Mouse (Mus musculus): ENCODE measurements around the gene Rasa3. TPM values are rescaled to one million over a fixed set of nuclear protein-coding genes. Genes with fewer than 3 reads are reported as not detected.

Rasa3 gene
- total RNA-seq, 2 experiments from 2014 or later: 54.4 to 55.5 TPM

GRCm38 (mm10) chr8:13654350-13655032 lies 22.9 kb downstream of the Rasa3 start:
- no peak for ATAC-seq (replicated peaks; ENCODE audit: poor library complexity, severe bottlenecking)

GRCm38 (mm10) chr8:13650541-13651191 lies 26.7 kb downstream of the Rasa3 start:
- ATAC-seq (replicated peaks; ENCODE audit: poor library complexity, severe bottlenecking): no peak

GRCm38 (mm10) chr8:13649154-13649515 lies 28.3 kb downstream of the Rasa3 start:
- ATAC-seq (replicated peaks; ENCODE audit: poor library complexity, severe bottlenecking): peak; percentile 53

DNA sequence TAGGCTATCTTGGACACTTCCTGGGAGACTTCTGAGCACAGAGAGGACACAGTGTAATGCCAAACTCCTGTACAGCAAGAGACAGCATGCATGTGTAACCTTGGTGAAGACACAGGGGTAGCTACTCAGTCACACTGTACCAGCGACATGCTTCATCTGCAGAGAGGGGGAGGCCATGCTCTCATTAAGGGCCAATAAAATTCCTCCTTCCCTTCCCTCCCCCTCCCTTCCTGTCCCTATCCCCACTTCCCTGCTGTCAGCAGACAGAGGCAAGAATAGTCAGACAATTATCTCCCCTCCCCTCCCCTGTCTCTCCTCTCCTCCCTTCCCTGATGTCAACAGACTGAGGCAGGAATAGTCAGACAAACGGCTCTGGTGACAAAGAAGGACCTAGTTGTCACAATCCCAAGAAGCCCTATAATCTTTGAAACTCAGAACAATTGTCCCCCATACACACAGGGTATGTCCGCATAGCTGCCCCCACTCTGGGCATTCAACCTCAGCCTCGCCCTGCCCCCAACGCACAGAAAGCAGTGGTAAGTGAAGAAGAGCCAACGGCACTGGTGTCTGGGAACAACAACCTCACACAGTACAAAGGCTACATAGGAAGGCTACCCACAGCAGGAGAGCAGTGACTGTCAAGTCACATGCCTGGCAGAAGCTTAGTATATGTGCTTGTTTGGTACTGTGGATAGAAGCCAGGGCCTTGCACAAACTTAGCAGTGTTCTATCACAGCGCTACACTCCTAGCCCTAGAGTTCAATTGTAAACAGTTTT lies 28.8 kb downstream of the Rasa3 start:
- peak; percentile 49 for ATAC-seq (replicated peaks; ENCODE audit: poor library complexity, severe bottlenecking)

GRCm38 (mm10) chr8:13647591-13647990 lies 29.8 kb downstream of the Rasa3 start:
- no peak for ATAC-seq (replicated peaks; ENCODE audit: poor library complexity, severe bottlenecking)

DNA sequence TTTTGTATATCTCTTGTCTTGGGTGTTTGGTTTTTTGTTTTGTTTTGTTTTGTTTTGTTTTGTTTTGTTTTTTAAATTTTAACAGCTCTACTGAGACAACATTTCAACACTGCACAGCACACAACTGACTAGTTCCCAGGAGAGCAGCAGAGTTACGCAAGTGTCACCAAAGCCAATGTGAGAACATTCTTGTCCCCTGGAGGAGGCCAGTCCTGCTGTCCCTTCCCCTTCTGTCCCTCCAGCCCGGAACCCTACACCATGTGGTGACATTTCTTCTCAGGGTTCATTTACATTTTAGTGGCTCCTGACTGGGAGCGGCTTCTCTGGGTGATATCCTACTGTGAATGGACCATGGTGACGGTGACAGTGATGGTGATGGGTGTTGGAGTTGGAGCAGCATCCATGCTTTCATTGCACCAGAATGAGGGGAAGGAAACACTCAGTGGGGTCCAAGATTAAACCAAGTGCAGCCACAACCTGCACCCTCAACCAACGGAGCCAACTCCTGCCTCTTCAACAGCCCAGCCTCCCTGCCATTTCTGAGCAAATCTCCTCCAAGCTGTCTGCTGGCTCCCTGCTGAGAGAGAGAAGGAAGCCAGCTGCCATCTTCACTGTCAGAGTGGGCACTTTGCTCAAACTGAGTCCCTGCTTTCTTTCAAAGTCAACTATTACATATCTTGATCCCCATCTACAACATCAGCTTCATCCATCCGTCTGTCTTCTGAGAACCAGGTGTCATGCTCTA lies 32.3 kb downstream of the Rasa3 start:
- ATAC-seq (replicated peaks; ENCODE audit: poor library complexity, severe bottlenecking): peak; percentile 57

GRCm38 (mm10) chr8:13644155-13644554 lies 33.2 kb downstream of the Rasa3 start:
- ATAC-seq (replicated peaks; ENCODE audit: poor library complexity, severe bottlenecking): peak; percentile 23

- no peak for ATAC-seq (replicated peaks; ENCODE audit: poor library complexity, severe bottlenecking)
Measured at GRCm38 (mm10) chr8:13642659-13643181, 34.7 kb downstream of the Rasa3 start.

GRCm38 (mm10) chr8:13641206-13641605 lies 36.2 kb downstream of the Rasa3 start:
- ATAC-seq (replicated peaks; ENCODE audit: poor library complexity, severe bottlenecking): no peak

DNA sequence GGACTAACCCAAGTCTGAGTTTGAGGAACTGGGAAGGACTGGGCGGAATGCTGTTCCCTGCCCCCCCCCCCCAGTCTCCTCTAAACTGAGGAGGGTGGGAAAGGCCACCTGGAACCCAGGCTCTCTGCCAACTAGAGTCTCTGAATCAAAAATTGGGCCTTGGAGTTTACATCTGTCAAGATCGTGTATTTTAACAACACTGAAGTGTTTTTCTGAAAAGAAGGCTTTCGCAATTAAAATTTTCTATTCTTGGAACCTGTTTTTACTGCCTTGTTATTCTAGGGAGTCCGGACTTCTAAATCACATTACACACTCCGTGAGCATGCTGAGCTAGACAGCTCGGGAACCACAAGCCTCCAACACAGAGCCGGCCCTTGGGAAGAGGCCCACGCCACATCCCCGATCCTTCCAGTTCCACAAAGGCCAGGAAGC lies 36.9 kb downstream of the Rasa3 start:
- ATAC-seq (replicated peaks; ENCODE audit: poor library complexity, severe bottlenecking): no peak

GRCm38 (mm10) chr8:13633107-13633506 lies 44.3 kb downstream of the Rasa3 start:
- ATAC-seq (replicated peaks; ENCODE audit: poor library complexity, severe bottlenecking): no peak

DNA sequence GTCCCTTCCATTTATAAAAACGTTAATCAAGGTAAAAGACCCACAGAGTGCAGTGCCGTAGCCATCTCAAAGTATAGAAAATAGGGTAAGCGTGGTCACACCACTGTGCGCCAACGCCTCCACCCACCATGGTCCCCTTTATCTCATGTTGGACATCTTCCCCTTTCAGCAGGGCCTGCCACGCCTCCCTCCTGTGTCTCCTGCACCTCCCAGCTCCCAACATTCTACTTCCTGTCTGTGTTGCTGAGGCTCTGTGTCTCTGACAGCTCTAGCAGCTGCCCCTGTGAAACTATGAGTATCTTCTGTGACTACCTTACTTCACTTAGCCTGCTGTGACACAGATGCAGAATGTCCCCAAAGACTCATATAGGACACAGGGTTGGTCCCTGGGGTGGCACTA lies 45.1 kb downstream of the Rasa3 start:
- 0 out of 2 replicates have a peak, but pooled peaks have one; percentile 21 for ATAC-seq (replicated peaks; ENCODE audit: poor library complexity, severe bottlenecking)

GRCm38 (mm10) chr8:13630754-13631153 lies 46.6 kb downstream of the Rasa3 start:
- ATAC-seq (replicated peaks; ENCODE audit: poor library complexity, severe bottlenecking): no peak

- no peak for ATAC-seq (replicated peaks; ENCODE audit: poor library complexity, severe bottlenecking)
Measured at GRCm38 (mm10) chr8:13630171-13630570, 47.2 kb downstream of the Rasa3 start.

- ATAC-seq (replicated peaks; ENCODE audit: poor library complexity, severe bottlenecking): no peak
Measured at GRCm38 (mm10) chr8:13629351-13630090, 47.9 kb downstream of the Rasa3 start.

DNA sequence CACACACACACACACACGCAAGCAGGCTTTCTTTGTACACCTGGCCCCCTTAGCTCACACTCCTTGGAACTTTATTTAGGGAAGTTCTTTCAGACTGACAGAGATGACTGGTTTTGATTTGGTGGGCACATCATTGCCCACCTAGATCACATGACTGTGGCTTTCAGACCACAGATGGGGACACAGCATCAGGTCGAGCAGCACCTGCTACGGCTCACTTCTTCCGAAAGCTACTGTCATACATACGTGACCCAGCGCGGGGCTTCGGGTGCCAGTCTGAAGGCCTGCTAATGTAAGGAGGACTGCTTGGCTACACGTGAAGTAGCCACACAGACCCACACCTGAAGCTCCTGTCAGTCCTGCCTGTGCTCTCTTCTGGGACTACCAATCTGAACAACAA lies 49.3 kb downstream of the Rasa3 start:
- ATAC-seq (replicated peaks; ENCODE audit: poor library complexity, severe bottlenecking): peak; percentile 14; the same call in 1 of the 2 replicates

GRCm38 (mm10) chr8:13627591-13627990 lies 49.8 kb downstream of the Rasa3 start:
- ATAC-seq (replicated peaks; ENCODE audit: poor library complexity, severe bottlenecking): peak; percentile 68

GRCm38 (mm10) chr8:13626114-13626513 lies 51.3 kb downstream of the Rasa3 start:
- ATAC-seq (replicated peaks; ENCODE audit: poor library complexity, severe bottlenecking): no peak

- no peak for ATAC-seq (replicated peaks; ENCODE audit: poor library complexity, severe bottlenecking)
Measured at GRCm38 (mm10) chr8:13625281-13625970, 52.0 kb downstream of the Rasa3 start.

All from granulocyte monocyte progenitor cell, adult 5-6 weeks (primary cell).